Mouse (Mus musculus): ENCODE measurements around the gene Klk12.

DNA sequence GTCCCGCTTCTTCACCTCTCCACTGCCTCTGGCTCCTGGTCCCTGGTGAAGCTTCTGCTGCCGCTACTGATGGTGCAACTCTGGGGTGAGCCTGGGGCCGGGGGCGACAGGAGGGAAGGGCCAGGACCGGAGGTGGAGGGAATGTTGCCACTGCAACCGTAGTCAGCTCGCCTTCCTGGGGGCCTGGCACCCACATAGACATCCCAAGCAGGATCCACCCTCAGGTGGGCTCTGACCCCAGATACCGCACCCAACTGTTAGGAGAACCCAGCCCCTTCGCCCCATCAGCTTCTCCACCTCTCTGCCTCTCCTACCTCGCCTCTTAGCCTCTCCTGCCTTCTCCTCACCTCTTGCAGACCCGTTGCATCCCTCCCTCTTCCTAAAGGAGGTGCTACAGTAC, 12.8 kb downstream of the Klk12 start:
- TF ChIP-seq RAD21 (IDR thresholded peaks at IDR 0.05; ENCODE audit: low read depth, low read length) (no peak), CTCF (conservative IDR thresholded peaks at IDR 0.05 in 1 of 2, IDR thresholded peaks at IDR 0.05 in 1 of 2; ENCODE audit: low read depth in 2 of 2, low read length in 2 of 2) (no peak), E2F4 (IDR thresholded peaks at IDR 0.05; ENCODE audit: insufficient replicate concordance, low read depth, low read length) (no peak), EP300 (IDR thresholded peaks at IDR 0.05; ENCODE audit: low read length) (no peak), POLR2A (IDR thresholded peaks at IDR 0.05; ENCODE audit: low read depth, low read length) (no peak), ELF1 (IDR thresholded peaks at IDR 0.05; ENCODE audit: low read depth, low read length) (no peak), JUND (conservative IDR thresholded peaks at IDR 0.05; ENCODE audit: low read depth, low read length) (no peak), MAX (IDR thresholded peaks at IDR 0.05; ENCODE audit: low read length) (no peak), TCF12 (IDR thresholded peaks at IDR 0.05; ENCODE audit: low read depth, low read length) (no peak), ZC3H11A (IDR thresholded peaks at IDR 0.05; ENCODE audit: low read depth, low read length) (no peak), ZNF384 (IDR thresholded peaks at IDR 0.05; ENCODE audit: low read depth, low read length) (no peak)

All from CH12.LX (cell line).